Mouse (Mus musculus) heart, embryonic 12.5 days (tissue): ENCODE results near the gene Ubr2. TPM values are rescaled to one million over a fixed set of nuclear protein-coding genes. Genes with fewer than 3 reads are reported as not detected.

Experiments
- ATAC-seq: fragments of 200-750 bp; cut with Nextera tagmentation; 2 replicates; pipeline ENCODE4 v1.8.0; 2017; ENCODE audit warnings: moderate TSS enrichment, moderate library complexity; ENCODE audit not compliant: insufficient number of reproducible peaks, low FRiP score
- H3K27ac ChIP-seq: fragments of 300-500 bp; sonication (generic); 2 replicates; pipeline ENCODE4 v1.5.1; 2016; ENCODE audit warnings: mild to moderate bottlenecking, moderate library complexity; ENCODE audit not compliant: poor library complexity, severe bottlenecking
- H3K27me3 ChIP-seq: fragments of 300-500 bp; sonication (generic); replicated peaks from 2 replicates; pipeline ENCODE4 v1.6.1; 2016; ENCODE audit warnings: mild to moderate bottlenecking, moderate library complexity
- H3K36me3 ChIP-seq: fragments of 300-500 bp; sonication (generic); 2 replicates; pipeline ENCODE4 v1.6.1; 2016; ENCODE audit warnings: mild to moderate bottlenecking, moderate library complexity
- H3K4me1 ChIP-seq: fragments of 300-500 bp; sonication (generic); replicated peaks from 2 replicates; pipeline ENCODE4 v1.6.1; 2016; ENCODE audit warnings: mild to moderate bottlenecking
- H3K4me2 ChIP-seq: fragments of 300-500 bp; sonication (generic); 2 replicates; pipeline ENCODE4 v1.6.1; 2016; ENCODE audit warnings: mild to moderate bottlenecking, moderate library complexity
- H3K4me3 ChIP-seq: fragments of 300-500 bp; sonication (generic); 2 replicates; pipeline ENCODE4 v1.5.1; 2016; ENCODE audit warnings: mild to moderate bottlenecking
- H3K9ac ChIP-seq: fragments of 300-500 bp; sonication (generic); 2 replicates; pipeline ENCODE4 v1.6.1; 2016; ENCODE audit warnings: mild to moderate bottlenecking, moderate library complexity
- H3K9me3 ChIP-seq: fragments of 300-500 bp; sonication (generic); replicated peaks from 2 replicates; pipeline ENCODE4 v1.6.1; 2016; ENCODE audit warnings: mild to moderate bottlenecking, moderate library complexity
- WGBS: fragments of 180-500 bp; shearing (Covaris S2); methylation state at CpG from one replicate; pipeline ENCODE4 v1.1.7; 2016; 5-methylcytosine and 5-hydroxymethylcytosine counted together
- polyA plus RNA-seq: library from polyadenylated mRNA; unstranded; fragments of >200 nt; fragmentation: Nextera tagmentation; extraction: Ambion mirVana; gene quantifications from 2 replicates; pipeline ENCODE4 v1.2.1, GENCODE M21; 2016

Gene Ubr2
- polyA plus RNA-seq, 1 experiment from 2014 or later, result 20.2 TPM

- Histone ChIP-seq H3K27ac (no peak overlapping the region), H3K9ac (no peak overlapping the region), H3K4me3 (no peak overlapping the region), H3K4me1 (no peaks in the 10 kb centered on the region), H3K36me3 (peaks cover 42% of the 10 kb centered on the region), H3K4me2 (no peak overlapping the region), H3K27me3 (no peaks in the 10 kb centered on the region), H3K9me3 (no peaks in the 10 kb centered on the region)
- 64% methylated on average over 3 of the region's 3 CpGs for WGBS
- ATAC-seq, result no peak
These were observed 83.4 kb downstream of the Ubr2 start for GRCm38 (mm10) chr17:46926941-46927340.

- no peak for ATAC-seq
- 39% methylated on average over 6 of the region's 6 CpGs for WGBS
- no peaks in the 10 kb centered on the region for H3K4me1 ChIP-seq
- no peak overlapping the region for H3K4me2 ChIP-seq
- H3K36me3 ChIP-seq, result peaks cover 35% of the 10 kb centered on the region
- H3K9me3 ChIP-seq, result no peaks in the 10 kb centered on the region
- no peak overlapping the region for H3K9ac ChIP-seq
- H3K27ac ChIP-seq, result no peak overlapping the region
- no peak overlapping the region for H3K4me3 ChIP-seq
- no peaks in the 10 kb centered on the region for H3K27me3 ChIP-seq
These were observed 84.2 kb downstream of the Ubr2 start for GRCm38 (mm10) chr17:46926192-46926591.

- H3K27ac ChIP-seq, result no peak overlapping the region
- no peak for ATAC-seq
- no peaks in the 10 kb centered on the region for H3K9me3 ChIP-seq
- H3K27me3 ChIP-seq, result no peaks in the 10 kb centered on the region
- no peak overlapping the region for H3K4me3 ChIP-seq
- no peak overlapping the region for H3K9ac ChIP-seq
- no peaks in the 10 kb centered on the region for H3K36me3 ChIP-seq
- H3K4me1 ChIP-seq, result no peaks in the 10 kb centered on the region
- 60% methylated on average over 6 of the region's 6 CpGs for WGBS
- no peak overlapping the region for H3K4me2 ChIP-seq
These were observed 89.5 kb downstream of the Ubr2 start for GRCm38 (mm10) chr17:46920855-46921254.

- H3K27ac ChIP-seq, result no peak overlapping the region
- no peak overlapping the region for H3K4me2 ChIP-seq
- ATAC-seq, result no peak
- WGBS, result 21% methylated on average over 4 of the region's 4 CpGs
- H3K27me3 ChIP-seq, result no peaks in the 10 kb centered on the region
- H3K9ac ChIP-seq, result no peak overlapping the region
- no peaks in the 10 kb centered on the region for H3K36me3 ChIP-seq
- no peaks in the 10 kb centered on the region for H3K4me1 ChIP-seq
- no peaks in the 10 kb centered on the region for H3K9me3 ChIP-seq
- H3K4me3 ChIP-seq, result no peak overlapping the region
These were observed 91.4 kb downstream of the Ubr2 start for GRCm38 (mm10) chr17:46918951-46919350.

- 64% methylated on average over 3 of the region's 3 CpGs for WGBS
- no peak for ATAC-seq
- no peak overlapping the region for H3K27ac ChIP-seq
- peaks cover 15% of the 10 kb centered on the region for H3K4me1 ChIP-seq
- no peaks in the 10 kb centered on the region for H3K27me3 ChIP-seq
- H3K4me3 ChIP-seq, result no peak overlapping the region
- H3K9ac ChIP-seq, result no peak overlapping the region
- H3K36me3 ChIP-seq, result no peaks in the 10 kb centered on the region
- H3K4me2 ChIP-seq, result no peak overlapping the region
- no peaks in the 10 kb centered on the region for H3K9me3 ChIP-seq
These were observed 95.2 kb downstream of the Ubr2 start for GRCm38 (mm10) chr17:46915129-46915528.

GRCm38 (mm10) chr17:46912331-46912730 lies 98.0 kb downstream of the Ubr2 start:
- H3K27ac ChIP-seq, result no peak overlapping the region
- peaks cover 15% of the 10 kb centered on the region for H3K4me1 ChIP-seq
- no peaks in the 10 kb centered on the region for H3K27me3 ChIP-seq
- H3K36me3 ChIP-seq, result no peaks in the 10 kb centered on the region
- peak overlapping the region; percentile 38 for H3K4me2 ChIP-seq
- H3K9me3 ChIP-seq, result no peaks in the 10 kb centered on the region
- ATAC-seq, result peak; percentile 8; the same call in 1 of the 2 replicates
- no peak overlapping the region for H3K9ac ChIP-seq
- WGBS, result 21% methylated on average over 6 of the region's 6 CpGs
- H3K4me3 ChIP-seq, result no peak overlapping the region

- no peak within 1 kb of the TSS for H3K4me3 ChIP-seq
- peaks cover 15% of the 10 kb centered on the region for H3K4me1 ChIP-seq
- H3K9me3 ChIP-seq, result no peaks in the 10 kb centered on the region
- no peaks in the 10 kb centered on the region for H3K36me3 ChIP-seq
- no peak within 1 kb of the TSS for H3K4me2 ChIP-seq
- H3K9ac ChIP-seq, result no peak within 1 kb of the TSS
- 84% methylated on average over 10 of the region's 10 CpGs for whole genome bisulfite sequencing
- no peaks in the 10 kb centered on the region for H3K27me3 ChIP-seq
- no peak for ATAC-seq
- no peak within 1 kb of the TSS for H3K27ac ChIP-seq
These were observed 100.2 kb downstream of the Ubr2 start, which contains the start of gene Prph2 for GRCm38 (mm10) chr17:46910186-46910585. Gene Prph2, plus strand, starts transcription at chr17:46910459.

GRCm38 (mm10) chr17:46903876-46904490 lies 106.4 kb downstream of the Ubr2 start:
- 0 out of 2 replicates have a peak overlapping the region, but pooled peaks have one; percentile 15 for H3K4me2 ChIP-seq
- no peak overlapping the region; the same call in 1 of the 2 replicates for H3K9ac ChIP-seq
- ATAC-seq, result peak; percentile 71
- H3K4me3 ChIP-seq, result no peak overlapping the region
- no peaks in the 10 kb centered on the region for H3K27me3 ChIP-seq
- no peak overlapping the region for H3K27ac ChIP-seq
- no peaks in the 10 kb centered on the region for H3K36me3 ChIP-seq
- WGBS, result 19% methylated on average over 19 of the region's 19 CpGs
- H3K4me1 ChIP-seq, result peaks cover 5% of the 10 kb centered on the region; the same call in 1 of the 2 replicates
- H3K9me3 ChIP-seq, result no peaks in the 10 kb centered on the region

- no peak for ATAC-seq
- WGBS, result 62% methylated on average over 2 of the region's 2 CpGs
- no peaks in the 10 kb centered on the region for H3K27me3 ChIP-seq
These were observed 109.4 kb downstream of the Ubr2 start for GRCm38 (mm10) chr17:46900941-46901340.

GRCm38 (mm10) chr17:46897221-46897950 lies 113.0 kb downstream of the Ubr2 start:
- ATAC-seq, result no peak
- Histone ChIP-seq H3K9me3 (peaks cover 6% of the 10 kb centered on the region; the same call in 1 of the 2 replicates), H3K27me3 (no peaks in the 10 kb centered on the region), H3K9ac (no peak overlapping the region), H3K4me3 (no peak overlapping the region), H3K36me3 (peaks cover 8% of the 10 kb centered on the region), H3K27ac (no peak overlapping the region), H3K4me2 (no peak overlapping the region), H3K4me1 (peaks cover 12% of the 10 kb centered on the region)
- 41% methylated on average over 13 of the region's 13 CpGs for WGBS

More at GRCm38 (mm10) chr17:46900941-46901340, 109.4 kb downstream of the Ubr2 start:
- H3K4me2 ChIP-seq, result no peak overlapping the region
- peaks cover 5% of the 10 kb centered on the region; the same call in 1 of the 2 replicates for H3K4me1 ChIP-seq
- H3K4me3 ChIP-seq, result no peak overlapping the region
- H3K27ac ChIP-seq, result no peak overlapping the region
- H3K9ac ChIP-seq, result no peak overlapping the region
- no peaks in the 10 kb centered on the region for H3K36me3 ChIP-seq
- H3K9me3 ChIP-seq, result peaks cover 6% of the 10 kb centered on the region; the same call in 1 of the 2 replicates

GRCm38 (mm10) chr17:46895426-46895825 lies 114.9 kb downstream of the Ubr2 start:
- H3K27me3 ChIP-seq, result no peaks in the 10 kb centered on the region
- peaks cover 21% of the 10 kb centered on the region for H3K4me1 ChIP-seq
- no peak overlapping the region for H3K9ac ChIP-seq
- H3K27ac ChIP-seq, result no peak overlapping the region
- WGBS, result 90% methylated on average over 9 of the region's 9 CpGs
- no peak for ATAC-seq
- no peak overlapping the region for H3K4me2 ChIP-seq
- no peak overlapping the region for H3K4me3 ChIP-seq
- peaks cover 6% of the 10 kb centered on the region; the same call in 1 of the 2 replicates for H3K9me3 ChIP-seq
- peaks cover 10% of the 10 kb centered on the region for H3K36me3 ChIP-seq
